Mouse (Mus musculus): ENCODE data around the gene Plekha4. TPM values are rescaled to one million over a fixed set of nuclear protein-coding genes. Genes with fewer than 3 reads are reported as not detected.
A peak's percentile ranks its signal among the peaks of the same experiment; 100 is the strongest.

Gene Plekha4
- total and polyA plus RNA-seq, 2 experiments from 2014 or later, result 2.1 to 2.8 TPM

- Histone ChIP-seq H3K9me3 (ENCODE audit: low read length) (no peaks in the 10 kb centered on the region), H3K36me3 (ENCODE audit: insufficient read depth, low read length) (no peaks in the 10 kb centered on the region), H3K9ac (replicated peaks; ENCODE audit: low read length) (no peak overlapping the region), H3K4me2 (ENCODE audit: low read depth, low read length) (no peak overlapping the region), H3K4me1 (ENCODE audit: insufficient read depth, low read length) (0 out of 2 replicates have a peak, but pooled peaks cover under 1% of the 10 kb centered on the region), H3K4me3 (ENCODE audit: low read length) (no peak overlapping the region), H3K27ac (no peak overlapping the region), H3K27me3 (ENCODE audit: insufficient read depth, low read length) (no peaks in the 10 kb centered on the region)
- 72% methylated on average over 8 of the region's 8 CpGs for WGBS
- TF ChIP-seq CTCF (IDR thresholded peaks at IDR 0.05; ENCODE audit: low read depth), result no peak
- no peak for DNase-seq (ENCODE audit: low spot score)
- no peak for ATAC-seq
These were observed 6.6 kb upstream of the Plekha4 start for GRCm38 (mm10) chr7:45519345-45520120.

GRCm38 (mm10) chr7:45520605-45521004 is 5.5 kb upstream of the Plekha4 start:
- peaks cover 11% of the 10 kb centered on the region; the same call in 1 of the 2 replicates for H3K4me1 ChIP-seq (ENCODE audit: insufficient read depth, low read length)
- no peak for ATAC-seq
- H3K4me3 ChIP-seq (ENCODE audit: low read length), result no peak overlapping the region
- DNase-seq (ENCODE audit: low spot score), result no peak
- H3K4me2 ChIP-seq (ENCODE audit: low read depth, low read length), result no peak overlapping the region
- H3K36me3 ChIP-seq (ENCODE audit: insufficient read depth, low read length), result no peaks in the 10 kb centered on the region
- H3K27ac ChIP-seq, result no peak overlapping the region
- H3K9me3 ChIP-seq (ENCODE audit: low read length), result no peaks in the 10 kb centered on the region
- WGBS, result 91% methylated on average over 7 of the region's 7 CpGs
- no peak for TF ChIP-seq CTCF (IDR thresholded peaks at IDR 0.05; ENCODE audit: low read depth)
- H3K9ac ChIP-seq (replicated peaks; ENCODE audit: low read length), result no peak overlapping the region
- H3K27me3 ChIP-seq (ENCODE audit: insufficient read depth, low read length), result no peaks in the 10 kb centered on the region

GRCm38 (mm10) chr7:45521728-45522184 is 4.4 kb upstream of the Plekha4 start:
- TF ChIP-seq CTCF (IDR thresholded peaks at IDR 0.05; ENCODE audit: low read depth), result peak; percentile 55
- Histone ChIP-seq H3K36me3 (ENCODE audit: insufficient read depth, low read length) (no peaks in the 10 kb centered on the region), H3K27ac (peak overlapping the region; percentile 81), H3K27me3 (ENCODE audit: insufficient read depth, low read length) (no peaks in the 10 kb centered on the region), H3K9me3 (ENCODE audit: low read length) (no peaks in the 10 kb centered on the region), H3K4me2 (ENCODE audit: low read depth, low read length) (peak overlapping the region; percentile 61), H3K4me1 (ENCODE audit: insufficient read depth, low read length) (peaks cover 11% of the 10 kb centered on the region; the same call in 1 of the 2 replicates), H3K4me3 (ENCODE audit: low read length) (peak overlapping the region; percentile 47), H3K9ac (replicated peaks; ENCODE audit: low read length) (peak overlapping the region; percentile 58)
- DNase-seq (ENCODE audit: low spot score) (peak; percentile 96), ATAC-seq (peak; percentile 71)
- WGBS, result under 1% methylated on average over 28 of the region's 28 CpGs

- peaks cover 11% of the 10 kb centered on the region; the same call in 1 of the 2 replicates for H3K4me1 ChIP-seq (ENCODE audit: insufficient read depth, low read length)
- DNase-seq (ENCODE audit: low spot score) (no peak), ATAC-seq (no peak)
- no peaks in the 10 kb centered on the region for H3K27me3 ChIP-seq (ENCODE audit: insufficient read depth, low read length)
- peak overlapping the region; percentile 47 for H3K4me3 ChIP-seq (ENCODE audit: low read length)
- 51% methylated on average over 16 of the region's 16 CpGs for WGBS
- H3K9me3 ChIP-seq (ENCODE audit: low read length), result no peaks in the 10 kb centered on the region
- H3K36me3 ChIP-seq (ENCODE audit: insufficient read depth, low read length), result no peaks in the 10 kb centered on the region
- no peak overlapping the region for H3K27ac ChIP-seq
- H3K4me2 ChIP-seq (ENCODE audit: low read depth, low read length), result peak overlapping the region; percentile 61
- TF ChIP-seq CTCF (IDR thresholded peaks at IDR 0.05; ENCODE audit: low read depth), result no peak
- no peak overlapping the region; the same call in 1 of the 2 replicates for H3K9ac ChIP-seq (replicated peaks; ENCODE audit: low read length)
These were observed 3.9 kb upstream of the Plekha4 start for GRCm38 (mm10) chr7:45522194-45522752.

- 82% methylated on average over 18 of the region's 18 CpGs for WGBS
- no peak for ATAC-seq
- H3K4me2 ChIP-seq (ENCODE audit: low read depth, low read length), result peak overlapping the region; percentile 2; the same call in 1 of the 2 replicates
- no peak overlapping the region for H3K4me3 ChIP-seq (ENCODE audit: low read length)
- H3K9me3 ChIP-seq (ENCODE audit: low read length), result no peaks in the 10 kb centered on the region
- no peaks in the 10 kb centered on the region for H3K36me3 ChIP-seq (ENCODE audit: insufficient read depth, low read length)
- H3K9ac ChIP-seq (replicated peaks; ENCODE audit: low read length), result no peak overlapping the region
- H3K27ac ChIP-seq, result no peak overlapping the region
- H3K4me1 ChIP-seq (ENCODE audit: insufficient read depth, low read length), result peaks cover 11% of the 10 kb centered on the region; the same call in 1 of the 2 replicates
- no peaks in the 10 kb centered on the region for H3K27me3 ChIP-seq (ENCODE audit: insufficient read depth, low read length)
- TF ChIP-seq CTCF (IDR thresholded peaks at IDR 0.05; ENCODE audit: low read depth), result no peak
- no peak for DNase-seq (ENCODE audit: low spot score)
These were observed 3.0 kb upstream of the Plekha4 start for GRCm38 (mm10) chr7:45522957-45523676.

GRCm38 (mm10) chr7:45523678-45524170 is 2.4 kb upstream of the Plekha4 start:
- Histone ChIP-seq H3K9ac (replicated peaks; ENCODE audit: low read length) (no peak overlapping the region), H3K4me2 (ENCODE audit: low read depth, low read length) (peak overlapping the region; percentile 2; the same call in 1 of the 2 replicates), H3K9me3 (ENCODE audit: low read length) (no peaks in the 10 kb centered on the region), H3K4me1 (ENCODE audit: insufficient read depth, low read length) (peaks cover 11% of the 10 kb centered on the region; the same call in 1 of the 2 replicates), H3K27me3 (ENCODE audit: insufficient read depth, low read length) (no peaks in the 10 kb centered on the region), H3K27ac (no peak overlapping the region), H3K4me3 (ENCODE audit: low read length) (no peak overlapping the region), H3K36me3 (ENCODE audit: insufficient read depth, low read length) (no peaks in the 10 kb centered on the region)
- TF ChIP-seq CTCF (IDR thresholded peaks at IDR 0.05; ENCODE audit: low read depth), result no peak
- ATAC-seq (no peak), DNase-seq (ENCODE audit: low spot score) (no peak)
- 81% methylated on average over 13 of the region's 13 CpGs for WGBS

All from hindbrain, postnatal 0 days (tissue).